Mouse (Mus musculus) hindbrain, embryonic 14.5 days (tissue): Measurements from ENCODE around the gene St3gal5. TPM values are rescaled to one million over a fixed set of nuclear protein-coding genes. Genes with fewer than 3 reads are reported as not detected.
A peak's percentile ranks its signal among the peaks of the same experiment; 100 is the strongest.

ENCODE experiments used
- ATAC-seq: fragments of 200-750 bp; cut with Nextera tagmentation; 2 replicates; pipeline ENCODE4 v1.8.0; 2017; ENCODE audit warnings: moderate number of reproducible peaks, mild to moderate bottlenecking, moderate TSS enrichment, moderate library complexity; ENCODE audit not compliant: low FRiP score
- DNase-seq: peaks from one replicate; pipeline ENCODE4 v3.0.0-alpha.2; 2015; ENCODE audit warnings: low spot score
- H3K27ac ChIP-seq: fragments of 300-500 bp; sonication (generic); 2 replicates; pipeline ENCODE4 v1.5.1; 2014; ENCODE audit warnings: mild to moderate bottlenecking, moderate library complexity
- H3K27me3 ChIP-seq: fragments of 300-500 bp; sonication (generic); 2 replicates; pipeline ENCODE4 v1.6.1; 2014; ENCODE audit warnings: mild to moderate bottlenecking, low read length, mixed read lengths; ENCODE audit not compliant: control insufficient read depth, insufficient read depth
- H3K36me3 ChIP-seq: fragments of 300-500 bp; sonication (generic); replicated peaks from 2 replicates; pipeline ENCODE4 v1.6.1; 2014; ENCODE audit not compliant: control insufficient read depth, insufficient read depth
- H3K4me1 ChIP-seq: fragments of 300-500 bp; sonication (generic); replicated peaks from 2 replicates; pipeline ENCODE4 v1.6.1; 2014; ENCODE audit warnings: antibody characterized with exemption, low read length, mixed read lengths; ENCODE audit not compliant: control insufficient read depth, insufficient read depth
- H3K4me2 ChIP-seq: fragments of 300-500 bp; sonication (generic); replicated peaks from 2 replicates; pipeline ENCODE4 v1.6.1; 2014; ENCODE audit warnings: mild to moderate bottlenecking, moderate library complexity
- H3K4me3 ChIP-seq: fragments of 300-500 bp; sonication (generic); replicated peaks from 2 replicates; pipeline ENCODE4 v1.5.1; 2014; ENCODE audit warnings: mild to moderate bottlenecking, low read length
- H3K9ac ChIP-seq: fragments of 300-500 bp; sonication (generic); 2 replicates; pipeline ENCODE4 v1.6.1; 2014
- H3K9me3 ChIP-seq: fragments of 300-500 bp; sonication (generic); 2 replicates; pipeline ENCODE4 v1.6.1; 2016; ENCODE audit warnings: low read length; ENCODE audit not compliant: control insufficient read depth
- WGBS: fragments of 180-500 bp; shearing (Covaris S2); extraction: QIAGEN DNeasy Blood & Tissue Kit; methylation state at CpG from one replicate; pipeline ENCODE4 v1.1.7; 2014; 5-methylcytosine and 5-hydroxymethylcytosine counted together
- polyA plus RNA-seq: library from polyadenylated mRNA; unstranded; fragments of >200 nt; fragmentation: Nextera tagmentation; extraction: Ambion mirVana; gene quantifications from 2 replicates; pipeline ENCODE4 v1.2.1, GENCODE M21; 2014

The St3gal5 gene
- polyA plus RNA-seq, 1 experiment from 2014 or later: 64.9 TPM

DNA sequence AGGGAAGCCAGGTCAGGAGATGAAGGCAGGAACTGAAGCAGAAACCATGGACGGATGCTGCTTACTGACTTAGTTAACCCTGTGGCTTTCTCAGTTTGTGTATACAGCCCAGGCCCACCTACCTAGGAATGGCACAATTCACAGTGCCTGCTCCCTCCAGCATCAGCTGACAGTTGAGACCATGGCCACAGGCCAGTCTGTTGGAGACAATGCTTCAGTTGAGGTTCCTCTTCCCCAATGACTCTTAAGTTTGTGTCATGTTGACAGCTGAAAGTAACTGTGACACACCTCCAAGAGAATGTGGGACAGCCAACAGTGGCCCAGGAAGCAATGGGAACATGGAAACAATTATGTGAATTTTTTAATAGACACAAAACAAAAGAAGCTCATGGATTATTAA lies 22.5 kb downstream of the St3gal5 start:
- WGBS: 78% methylated on average over 1 of the region's 1 CpGs
- H3K36me3 ChIP-seq: no peaks in the 10 kb centered on the region
- no peak for ATAC-seq
- no peak overlapping the region for H3K27ac ChIP-seq
- no peak overlapping the region for H3K4me3 ChIP-seq
- no peak for DNase-seq
- no peak overlapping the region for H3K9ac ChIP-seq
- H3K4me1 ChIP-seq: no peaks in the 10 kb centered on the region
- H3K9me3 ChIP-seq: no peaks in the 10 kb centered on the region
- H3K4me2 ChIP-seq: no peak overlapping the region
- H3K27me3 ChIP-seq: no peaks in the 10 kb centered on the region

DNA sequence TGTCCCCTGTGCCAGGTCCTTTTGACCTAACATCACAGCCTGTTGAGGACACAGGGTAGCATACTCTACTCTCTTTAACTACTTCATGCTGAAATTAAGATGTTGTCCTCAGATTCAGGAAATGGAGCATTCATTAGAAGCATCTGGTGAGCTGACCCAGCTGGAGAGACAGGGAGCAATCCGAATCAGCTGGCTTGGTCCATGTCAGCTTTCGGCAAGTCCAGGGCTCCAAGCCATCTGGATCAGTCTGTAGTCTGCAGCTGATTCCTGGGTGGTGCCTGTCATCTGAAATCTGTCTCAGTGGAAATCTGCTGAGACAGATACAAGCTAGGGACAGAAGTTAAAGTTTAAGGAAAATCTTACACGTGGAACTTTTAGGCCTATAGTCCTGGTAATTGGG lies 23.9 kb downstream of the St3gal5 start:
- no peaks in the 10 kb centered on the region for H3K4me1 ChIP-seq
- H3K36me3 ChIP-seq: no peaks in the 10 kb centered on the region
- no peak overlapping the region for H3K4me2 ChIP-seq
- H3K9me3 ChIP-seq: no peaks in the 10 kb centered on the region
- no peak overlapping the region for H3K4me3 ChIP-seq
- H3K9ac ChIP-seq: no peak overlapping the region
- no peak for DNase-seq
- no peak overlapping the region for H3K27ac ChIP-seq
- ATAC-seq: no peak
- WGBS: 61% methylated on average over 3 of the region's 3 CpGs
- H3K27me3 ChIP-seq: no peaks in the 10 kb centered on the region

DNA sequence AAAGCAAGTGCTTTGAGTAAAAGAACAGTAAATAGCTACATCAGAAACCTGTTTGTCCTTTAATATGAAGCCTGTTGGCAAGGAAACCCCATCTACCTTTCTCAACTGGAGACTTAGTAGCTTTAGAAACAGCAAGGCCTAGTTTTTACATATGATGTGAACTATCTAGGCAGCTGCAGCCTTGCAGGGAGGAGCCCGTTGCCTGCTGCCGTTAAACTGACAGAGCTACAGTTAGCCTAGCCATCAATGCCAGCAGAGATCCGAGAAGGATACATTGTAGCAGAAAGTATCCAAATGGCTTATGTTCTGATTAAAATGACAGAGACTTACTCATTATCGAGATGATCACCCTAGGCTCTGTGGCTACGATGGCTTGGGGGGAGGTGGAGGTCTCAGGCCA lies 25.1 kb downstream of the St3gal5 start:
- ATAC-seq: no peak
- Histone ChIP-seq H3K4me1 (no peaks in the 10 kb centered on the region), H3K4me3 (no peak overlapping the region), H3K27ac (no peak overlapping the region), H3K27me3 (no peaks in the 10 kb centered on the region), H3K9me3 (no peaks in the 10 kb centered on the region), H3K36me3 (no peaks in the 10 kb centered on the region), H3K4me2 (no peak overlapping the region), H3K9ac (no peak overlapping the region)
- 91% methylated on average over 5 of the region's 5 CpGs for WGBS
- no peak for DNase-seq

DNA sequence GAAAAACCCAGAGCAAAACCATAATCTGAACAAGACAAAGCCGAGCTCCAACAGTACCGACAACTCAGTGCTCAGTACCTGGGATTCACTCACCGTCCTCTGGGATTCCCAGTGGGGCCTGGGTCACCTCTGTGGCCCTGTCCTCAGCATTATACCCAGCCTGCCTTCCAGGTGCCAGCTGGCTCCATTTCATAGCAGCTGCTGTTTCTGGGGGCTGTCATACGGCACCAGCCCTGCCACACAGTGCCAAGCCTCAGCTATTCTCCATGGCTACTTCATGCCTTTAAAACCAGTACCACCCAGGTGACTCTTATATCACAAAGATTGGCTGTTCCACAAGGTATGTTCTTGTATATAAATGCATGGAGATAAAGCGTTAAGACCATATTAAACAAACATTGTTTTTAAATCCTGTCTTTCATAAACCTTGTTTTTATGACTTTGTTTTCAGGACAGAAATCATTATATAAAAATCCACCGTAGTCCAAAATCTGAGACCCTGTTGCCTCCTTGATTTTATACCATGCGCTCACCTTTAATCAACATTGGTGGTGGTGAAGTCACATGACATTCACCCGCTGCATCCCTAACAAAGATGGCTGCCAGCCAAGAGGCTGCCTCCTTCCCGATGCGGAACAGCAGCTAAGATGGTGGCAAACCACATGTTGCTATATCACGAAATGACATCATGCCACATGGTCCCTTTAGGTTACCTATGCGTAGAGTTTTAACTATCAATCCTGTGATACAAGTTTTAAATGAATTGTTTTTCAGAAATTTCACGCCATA lies 27.1 kb downstream of the St3gal5 start:
- WGBS: 84% methylated on average over 13 of the region's 13 CpGs
- Histone ChIP-seq H3K27me3 (no peaks in the 10 kb centered on the region), H3K27ac (no peak overlapping the region), H3K9me3 (no peaks in the 10 kb centered on the region), H3K36me3 (peaks cover 14% of the 10 kb centered on the region), H3K4me3 (no peak overlapping the region), H3K9ac (no peak overlapping the region), H3K4me2 (no peak overlapping the region), H3K4me1 (no peaks in the 10 kb centered on the region)
- DNase-seq (no peak), ATAC-seq (peak; percentile 43; the same call in 1 of the 2 replicates)

DNA sequence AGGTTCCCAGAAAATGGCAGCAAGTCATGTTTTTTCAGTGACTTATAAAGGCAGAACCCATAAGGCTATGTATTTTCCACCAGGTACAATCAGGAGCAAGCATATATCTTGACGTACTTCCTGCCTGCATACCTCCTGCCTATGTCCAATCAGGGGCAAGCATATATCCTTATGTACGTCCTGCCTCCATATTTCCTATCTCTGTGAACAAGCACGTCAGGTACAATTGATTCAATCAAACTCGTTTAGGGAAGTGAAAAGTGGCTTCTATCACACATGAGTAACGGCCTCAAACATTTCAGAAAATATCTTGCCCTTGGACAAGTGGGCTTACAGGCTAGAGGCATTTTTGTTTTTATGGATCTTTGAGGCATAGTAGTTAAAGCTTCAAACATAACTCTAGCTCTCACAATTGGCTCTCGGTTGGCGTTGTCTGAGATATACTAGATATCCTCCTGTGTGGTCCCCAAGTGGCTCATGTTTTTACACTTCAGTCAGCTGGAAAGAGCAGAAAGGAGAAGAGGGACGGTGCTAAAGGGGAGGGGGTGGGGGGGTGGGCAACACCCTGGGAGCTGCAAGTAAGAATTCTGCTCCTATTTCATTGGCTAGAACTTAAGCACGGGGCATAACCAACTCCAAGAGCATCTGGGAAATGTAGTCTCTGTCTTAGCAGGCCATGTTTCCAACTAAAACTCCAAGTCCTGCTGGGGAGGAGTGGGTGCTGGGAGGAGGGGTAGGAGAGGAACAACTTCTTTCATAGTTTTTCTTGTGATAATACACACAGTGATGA lies 28.9 kb downstream of the St3gal5 start:
- DNase-seq: no peak
- 84% methylated on average over 9 of the region's 9 CpGs for WGBS
- Histone ChIP-seq H3K4me3 (no peak overlapping the region), H3K4me1 (no peaks in the 10 kb centered on the region), H3K27me3 (no peaks in the 10 kb centered on the region), H3K4me2 (no peak overlapping the region), H3K36me3 (peaks cover 29% of the 10 kb centered on the region), H3K9ac (no peak overlapping the region), H3K9me3 (no peaks in the 10 kb centered on the region), H3K27ac (no peak overlapping the region)
- no peak for ATAC-seq

DNA sequence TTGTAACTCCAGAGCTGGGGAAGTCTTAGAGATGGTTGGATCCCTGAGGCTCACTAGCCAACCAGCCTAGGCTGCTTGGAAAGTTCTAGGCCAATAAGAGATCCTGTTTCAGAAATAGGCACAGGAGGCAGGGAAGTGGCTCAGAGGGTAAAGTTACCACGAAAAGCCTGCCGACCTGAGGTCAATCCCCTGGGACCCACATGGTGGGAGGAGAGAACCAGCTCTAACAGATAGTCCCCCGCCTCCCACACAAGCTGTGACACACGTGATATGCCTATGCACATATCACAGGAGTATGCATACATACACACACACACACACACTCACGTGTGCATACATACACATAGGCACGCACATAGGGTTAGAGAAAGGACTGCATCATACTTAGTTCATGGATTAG lies 32.7 kb downstream of the St3gal5 start:
- no peak for ATAC-seq
- no peak overlapping the region for H3K4me3 ChIP-seq
- H3K36me3 ChIP-seq: peaks cover 66% of the 10 kb centered on the region
- H3K27me3 ChIP-seq: no peaks in the 10 kb centered on the region
- no peaks in the 10 kb centered on the region for H3K4me1 ChIP-seq
- WGBS: 86% methylated on average over 6 of the region's 6 CpGs
- no peaks in the 10 kb centered on the region for H3K9me3 ChIP-seq
- H3K4me2 ChIP-seq: no peak overlapping the region
- no peak overlapping the region for H3K27ac ChIP-seq
- H3K9ac ChIP-seq: no peak overlapping the region
- DNase-seq: no peak

DNA sequence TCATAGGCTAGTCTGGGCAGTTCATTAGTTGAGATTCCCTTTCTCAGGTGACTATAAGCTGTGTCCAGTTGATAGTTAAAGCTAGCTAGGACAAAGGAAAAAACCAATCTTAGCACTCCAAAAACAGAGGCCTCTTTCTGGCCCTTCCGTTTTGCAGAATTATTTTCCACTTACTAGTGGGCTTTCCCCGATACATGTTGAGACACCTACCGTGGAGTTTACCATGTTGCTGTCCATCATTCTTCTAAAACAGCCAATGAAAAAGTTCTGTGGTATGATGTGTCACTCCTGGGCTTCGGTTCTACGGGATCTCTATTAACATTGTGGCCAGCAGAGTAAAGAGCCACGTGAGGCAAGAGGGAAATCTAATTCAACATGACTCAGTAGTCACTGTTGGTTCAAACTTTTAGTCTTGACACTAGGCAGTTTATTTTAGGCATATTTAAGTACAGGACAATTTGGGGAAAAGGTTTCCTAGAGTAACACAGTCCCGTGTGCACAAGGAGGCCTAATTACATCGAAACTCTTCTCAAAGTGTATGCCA lies 35.4 kb downstream of the St3gal5 start:
- H3K4me2 ChIP-seq: no peak overlapping the region
- H3K36me3 ChIP-seq: peaks cover 68% of the 10 kb centered on the region

DNA sequence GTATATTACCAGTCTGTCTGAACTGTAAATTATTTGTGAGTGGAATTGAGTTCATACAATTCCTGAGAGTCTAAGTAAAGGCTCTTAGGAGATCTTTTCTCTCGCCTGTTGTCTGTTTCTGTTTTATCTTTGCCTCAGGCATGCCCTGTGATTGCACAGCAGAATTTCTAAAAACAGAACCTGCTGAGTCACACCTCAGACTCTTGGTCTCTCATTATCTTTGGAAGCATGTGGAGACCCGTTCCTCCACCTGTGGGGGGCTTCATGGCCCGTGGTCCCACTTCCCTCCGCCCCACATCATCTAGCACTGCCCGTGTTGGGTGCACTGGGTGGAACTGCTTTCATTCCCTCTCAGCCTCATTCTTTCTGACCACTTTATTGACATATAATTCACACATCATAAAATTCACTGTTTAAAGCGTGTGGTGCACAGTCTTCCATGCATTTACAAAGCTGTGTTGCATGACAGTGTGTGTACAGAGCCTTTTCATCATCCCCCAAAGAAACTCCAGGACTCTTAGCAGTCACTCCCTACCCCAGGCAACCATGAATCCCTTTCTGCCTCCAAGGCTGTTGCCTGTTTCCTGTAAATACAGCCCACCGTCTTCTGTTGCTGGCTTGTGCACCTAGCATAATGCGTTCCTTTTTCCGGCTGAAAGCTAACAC lies 37.6 kb downstream of the St3gal5 start:
- no peak overlapping the region for H3K27ac ChIP-seq

More for the DNA sequence above, 35.4 kb downstream of the St3gal5 start:
- ATAC-seq (no peak), DNase-seq (no peak)
- Histone ChIP-seq H3K4me3 (no peak overlapping the region), H3K9me3 (no peaks in the 10 kb centered on the region), H3K9ac (no peak overlapping the region), H3K27me3 (no peaks in the 10 kb centered on the region), H3K27ac (no peak overlapping the region), H3K4me1 (no peaks in the 10 kb centered on the region)
- WGBS: 97% methylated on average over 8 of the region's 8 CpGs

DNA sequence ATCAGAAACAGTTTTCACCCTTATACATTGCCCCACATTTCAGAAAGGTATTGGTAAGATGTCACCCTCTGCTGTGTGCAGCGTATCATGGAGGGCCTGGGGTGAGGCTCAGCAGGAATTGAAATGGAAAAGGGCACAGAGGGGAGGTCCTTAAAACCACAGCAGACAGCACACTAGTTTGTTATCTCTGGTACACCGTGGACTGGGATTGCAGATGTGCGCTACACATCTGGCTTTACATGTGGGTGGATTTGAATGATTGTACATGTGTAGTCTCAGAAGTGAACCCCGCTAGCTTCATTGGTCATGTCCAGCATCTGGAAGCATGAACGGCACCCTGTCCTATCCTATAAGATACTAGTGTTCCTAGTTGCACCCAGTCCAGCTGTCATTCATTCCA lies 38.6 kb downstream of the St3gal5 start:
- Histone ChIP-seq H3K27me3 (no peaks in the 10 kb centered on the region), H3K9me3 (no peaks in the 10 kb centered on the region), H3K9ac (no peak overlapping the region), H3K4me3 (no peak overlapping the region), H3K27ac (no peak overlapping the region), H3K4me1 (no peaks in the 10 kb centered on the region), H3K36me3 (peaks cover 41% of the 10 kb centered on the region), H3K4me2 (no peak overlapping the region)
- DNase-seq (no peak), ATAC-seq (no peak)
- WGBS: 95% methylated on average over 5 of the region's 5 CpGs

More for the DNA sequence above, 37.6 kb downstream of the St3gal5 start:
- Histone ChIP-seq H3K4me3 (no peak overlapping the region), H3K9ac (no peak overlapping the region), H3K9me3 (no peaks in the 10 kb centered on the region), H3K4me1 (no peaks in the 10 kb centered on the region), H3K4me2 (no peak overlapping the region), H3K27me3 (no peaks in the 10 kb centered on the region), H3K36me3 (peaks cover 50% of the 10 kb centered on the region)
- DNase-seq (no peak), ATAC-seq (no peak)
- 88% methylated on average over 9 of the region's 9 CpGs for WGBS
